Mouse (Mus musculus) megakaryocyte, adult 5-6 weeks (primary cell): Measurements from ENCODE around the gene Osm. TPM values are rescaled to one million over a fixed set of nuclear protein-coding genes. Genes with fewer than 3 reads are reported as not detected.

Experiments used
- ATAC-seq: 2 replicates; pipeline ENCODE4 v1.8.0; 2016; ENCODE audit warnings: mild to moderate bottlenecking, inconsistent platforms; ENCODE audit not compliant: poor library complexity, severe bottlenecking
- total RNA-seq, 2 experiments: library from RNA; stranded (forward) in 1 of 2; stranded (reverse) in 1 of 2; fragments of 153-499, 151-499 nt in 1 of 2; fragments of 221-1000, 200-1000 nt in 1 of 2; gene quantifications; 2 replicates each; pipeline versions ENCODE4 v1.2.3 to v1.2.4; 2015 to 2017

Gene Osm
- 26.6 and 34.4 TPM in 2 replicates for total RNA-seq (2015)
- 31.9 and 39.2 TPM in 2 replicates for total RNA-seq (2017)

DNA sequence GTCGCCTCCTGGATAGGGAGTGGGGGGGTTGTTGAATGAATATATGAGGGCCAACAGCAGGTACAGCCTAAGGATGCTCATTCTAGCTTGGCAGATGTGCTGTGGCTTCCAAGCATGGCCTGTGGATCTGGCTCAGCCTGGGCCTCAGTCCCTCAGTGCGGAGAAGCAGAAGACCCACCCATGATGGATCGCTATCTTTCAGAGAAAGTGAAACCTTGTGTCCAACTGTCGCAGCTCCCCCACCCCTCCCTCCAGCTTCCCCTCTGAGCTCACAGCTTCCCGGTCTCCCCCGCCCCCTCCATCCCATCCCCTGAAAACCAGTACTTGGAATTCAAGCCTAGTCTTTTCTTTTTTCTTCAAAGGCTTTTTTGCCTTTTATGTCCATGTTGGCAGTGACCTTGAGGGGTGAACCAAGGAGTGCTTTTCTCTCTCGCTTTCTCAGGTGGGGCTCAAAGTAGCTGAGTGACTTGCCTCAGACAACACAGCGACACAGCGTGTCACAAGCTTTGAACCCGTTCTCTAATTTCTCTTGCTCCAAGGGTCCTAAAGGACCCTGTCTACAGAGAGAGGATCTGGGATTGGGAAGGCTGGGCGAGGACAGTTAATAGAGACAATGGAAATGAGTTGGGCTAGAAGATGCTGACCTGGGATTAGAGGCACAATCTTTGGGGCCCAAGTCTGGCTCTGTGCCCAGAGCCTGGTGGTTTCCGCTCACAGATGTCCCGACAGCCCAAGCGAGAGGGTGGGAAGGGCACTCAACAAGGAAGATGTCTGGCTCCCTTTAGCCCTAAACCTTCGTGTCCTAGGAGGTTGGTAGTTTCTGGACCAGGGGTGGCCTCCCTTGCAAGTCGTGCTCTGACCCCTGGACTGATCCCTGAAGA lies at the start of gene Osm:
Osm (plus strand) TSS at position 756 of the 881 bp plus-strand sequence.
- ATAC-seq = peak; percentile 18

DNA sequence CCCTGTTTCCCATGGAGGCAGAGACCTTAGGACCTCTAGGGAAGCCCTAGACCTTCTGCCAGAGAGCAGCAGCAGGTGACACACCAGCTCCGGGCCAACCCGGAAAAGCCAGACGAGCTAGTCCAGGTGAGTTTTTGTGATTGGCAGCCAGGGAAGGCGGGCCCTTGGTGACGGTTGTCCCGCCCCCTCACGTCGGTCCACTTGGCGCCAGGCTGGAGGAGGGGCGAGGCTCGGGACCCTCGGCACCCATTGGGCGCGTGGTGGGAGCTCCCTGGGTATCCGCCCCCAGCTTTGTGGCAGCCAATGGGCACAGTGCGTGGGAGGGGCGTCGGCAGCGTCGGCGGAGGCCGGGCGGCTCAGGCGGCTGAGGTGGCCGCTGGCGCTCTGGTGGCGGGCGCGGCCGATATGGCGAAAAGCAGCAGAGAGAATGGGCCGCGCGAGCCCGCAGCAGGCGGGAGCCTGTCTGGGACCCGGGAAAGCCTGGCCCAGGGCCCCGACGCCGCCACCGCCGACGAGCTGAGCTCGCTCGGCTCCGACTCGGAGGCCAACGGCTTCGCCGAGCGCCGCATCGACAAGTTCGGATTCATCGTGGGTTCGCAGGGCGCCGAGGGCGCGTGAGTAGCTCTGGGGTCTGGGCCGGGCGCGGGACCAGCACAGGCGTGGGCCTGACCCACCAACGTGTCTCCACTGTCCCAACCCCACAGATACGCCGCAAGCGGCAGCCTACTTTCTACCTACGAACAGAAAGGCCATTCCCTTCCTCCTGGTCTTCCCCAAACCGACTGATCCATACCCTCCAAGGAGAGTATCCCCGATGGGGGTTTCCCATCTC lies 49.5 kb upstream of the Osm start, which contains the start of gene Tbc1d10a:
Tbc1d10a (plus strand) TSS at position 304 of the 832 bp plus-strand sequence.
- peak; percentile 100 for ATAC-seq

DNA sequence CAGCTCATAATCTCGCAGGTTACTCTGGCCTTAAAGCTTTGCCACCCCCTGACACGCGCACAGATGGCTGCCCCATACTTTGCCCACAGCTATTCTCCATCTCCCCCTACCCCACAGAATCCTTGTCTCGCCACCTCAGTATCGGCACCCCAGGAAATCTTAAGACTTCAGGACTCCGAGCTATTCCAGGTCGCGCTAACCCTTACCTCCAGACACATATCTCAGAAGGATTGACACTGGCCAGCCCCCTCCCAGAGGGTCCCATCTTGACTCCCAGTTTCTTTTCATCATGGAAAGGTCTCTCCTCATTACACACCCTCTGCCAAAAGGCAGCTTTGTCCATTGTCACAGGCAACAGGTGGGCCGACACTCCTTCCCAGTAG lies 48.9 kb upstream of the Osm start:
- no peak for ATAC-seq

DNA sequence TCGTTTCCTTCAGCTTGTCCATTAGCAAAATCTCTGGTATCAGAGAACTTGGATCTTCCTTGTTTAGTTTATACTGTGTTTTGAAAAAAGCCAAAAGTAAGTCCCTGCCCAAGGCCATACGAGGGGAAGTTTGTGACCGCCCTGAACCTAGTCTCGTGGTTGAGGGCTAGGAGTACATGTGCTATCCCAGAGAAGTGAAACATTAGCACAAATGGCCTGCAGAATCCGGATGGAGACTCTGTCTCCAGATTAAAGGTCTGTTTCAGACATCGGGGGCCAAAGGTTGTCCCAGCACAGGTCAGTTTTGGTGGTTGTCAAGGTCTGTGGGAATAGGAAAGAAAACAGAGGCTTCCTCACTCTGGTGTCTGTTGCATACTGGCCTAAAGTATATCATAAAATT lies 47.0 kb upstream of the Osm start:
- ATAC-seq = no peak

DNA sequence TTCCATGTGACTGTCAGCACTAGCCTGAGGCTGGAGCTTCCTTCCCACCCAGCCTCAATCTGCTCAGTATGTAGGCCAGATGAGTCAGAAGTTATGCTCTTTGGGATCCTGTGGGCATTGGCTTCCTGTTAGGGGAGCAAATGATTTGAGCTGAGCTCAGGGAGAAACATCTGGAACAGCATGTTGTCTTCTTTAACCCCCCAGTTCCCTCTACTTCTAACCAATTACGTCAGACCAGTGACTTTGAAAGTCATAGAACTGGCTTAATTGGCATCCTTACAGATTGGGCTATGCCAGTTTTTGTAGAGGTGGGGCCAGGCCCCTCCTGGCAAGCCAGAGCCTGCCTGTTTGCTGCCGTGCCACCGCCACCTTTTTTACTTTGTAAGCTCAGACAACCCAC lies 45.5 kb upstream of the Osm start:
- ATAC-seq = no peak

DNA sequence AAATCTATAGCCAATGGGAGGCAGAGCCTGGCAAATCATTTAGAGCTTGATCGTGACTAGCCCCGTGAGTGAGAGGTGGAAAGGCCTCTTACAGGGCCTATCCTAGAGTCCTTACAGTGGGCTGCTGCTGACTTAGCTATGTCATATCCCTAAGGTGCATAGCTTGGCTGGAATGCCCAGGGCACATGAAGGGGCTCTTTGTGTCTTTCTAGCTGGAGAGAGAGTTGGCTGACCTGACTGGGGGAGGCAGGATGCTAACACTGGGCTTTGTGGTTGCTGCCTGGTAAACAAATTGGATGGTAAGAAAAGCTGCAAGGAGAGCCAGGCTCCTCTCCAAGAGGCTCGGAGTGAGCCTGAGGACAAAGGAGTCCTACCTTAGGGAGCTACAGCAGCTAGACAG lies 43.5 kb upstream of the Osm start:
- ATAC-seq = no peak

DNA sequence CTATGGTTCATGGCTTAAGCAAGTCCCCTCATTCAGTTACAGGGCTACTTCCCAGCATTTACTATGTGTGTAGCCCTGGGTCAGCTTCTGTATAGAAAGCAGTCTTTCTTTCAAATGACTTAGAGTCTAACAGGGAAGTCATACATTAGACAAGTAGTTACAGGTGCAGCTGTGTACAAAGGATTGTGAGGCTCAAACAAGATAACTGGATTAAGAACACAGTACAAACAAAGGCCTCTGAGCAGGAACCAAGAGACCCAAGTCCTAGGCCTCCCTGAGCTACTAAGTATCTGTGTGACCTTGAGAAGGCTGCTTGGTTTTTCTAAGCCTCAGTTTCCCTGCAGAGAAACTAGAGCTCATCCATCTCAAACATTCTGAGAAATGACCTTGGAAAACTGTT lies 42.8 kb upstream of the Osm start:
- ATAC-seq = no peak

DNA sequence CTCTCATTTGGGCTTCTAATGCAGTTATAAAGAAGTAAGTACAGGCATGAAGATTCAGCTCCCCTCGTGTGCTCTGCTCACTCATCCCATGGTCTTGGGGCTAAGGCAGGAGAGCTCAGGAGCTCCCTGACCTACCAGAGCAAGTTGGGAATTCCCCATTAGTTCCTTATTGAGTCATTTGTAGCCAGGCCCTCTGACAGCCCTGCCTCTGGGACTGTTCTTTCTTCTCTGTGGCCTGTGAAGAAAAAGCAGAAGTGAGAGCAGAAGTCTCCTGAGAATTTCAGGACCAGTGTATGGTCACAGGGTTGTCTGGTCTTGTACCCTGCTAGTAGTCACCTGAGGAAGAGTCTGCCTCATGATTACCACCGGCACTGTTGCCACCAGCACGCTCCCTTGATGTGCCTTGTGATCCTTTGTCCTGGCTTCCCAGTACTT lies 40.6 kb upstream of the Osm start:
- ATAC-seq = peak; percentile 90

DNA sequence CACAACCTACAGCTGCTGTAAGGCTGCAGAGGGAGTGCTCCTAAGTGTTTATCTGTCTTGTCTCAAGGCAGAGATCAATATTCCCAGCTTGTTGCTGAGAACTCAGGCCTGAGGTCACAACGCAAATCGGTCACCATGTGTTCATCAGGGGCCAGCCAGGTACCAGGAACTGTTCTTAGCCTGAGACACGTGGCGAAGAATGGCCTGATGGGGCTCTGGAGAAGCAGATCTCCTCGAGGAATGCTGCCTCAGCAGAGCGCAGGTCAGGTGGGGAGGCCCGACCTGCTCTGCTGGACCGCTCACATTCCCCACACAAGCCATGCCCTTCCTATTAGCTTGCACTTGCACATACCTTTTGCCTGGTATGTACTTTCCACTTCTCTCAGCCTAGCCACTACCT lies 39.6 kb upstream of the Osm start:
- ATAC-seq = no peak

DNA sequence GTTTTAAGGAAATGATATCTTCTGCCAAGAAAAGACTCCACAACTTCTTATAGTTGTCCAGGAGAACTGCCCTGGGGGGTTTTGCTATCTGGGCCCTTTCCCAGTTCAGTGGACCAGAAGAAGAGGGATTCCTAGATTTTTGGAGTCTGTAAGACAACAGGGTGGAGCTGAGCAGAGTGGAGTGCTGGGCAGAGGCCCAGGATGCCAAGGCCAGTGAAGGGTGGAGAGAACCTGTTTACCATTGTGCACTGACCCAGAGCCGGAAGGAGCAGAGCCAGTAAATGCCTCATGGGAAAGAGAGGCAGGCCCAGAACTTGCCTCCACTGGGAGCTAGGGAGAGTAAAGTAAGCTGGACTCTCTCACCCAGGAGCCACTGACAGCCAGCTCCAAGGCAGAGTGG lies 38.5 kb upstream of the Osm start:
- no peak for ATAC-seq

DNA sequence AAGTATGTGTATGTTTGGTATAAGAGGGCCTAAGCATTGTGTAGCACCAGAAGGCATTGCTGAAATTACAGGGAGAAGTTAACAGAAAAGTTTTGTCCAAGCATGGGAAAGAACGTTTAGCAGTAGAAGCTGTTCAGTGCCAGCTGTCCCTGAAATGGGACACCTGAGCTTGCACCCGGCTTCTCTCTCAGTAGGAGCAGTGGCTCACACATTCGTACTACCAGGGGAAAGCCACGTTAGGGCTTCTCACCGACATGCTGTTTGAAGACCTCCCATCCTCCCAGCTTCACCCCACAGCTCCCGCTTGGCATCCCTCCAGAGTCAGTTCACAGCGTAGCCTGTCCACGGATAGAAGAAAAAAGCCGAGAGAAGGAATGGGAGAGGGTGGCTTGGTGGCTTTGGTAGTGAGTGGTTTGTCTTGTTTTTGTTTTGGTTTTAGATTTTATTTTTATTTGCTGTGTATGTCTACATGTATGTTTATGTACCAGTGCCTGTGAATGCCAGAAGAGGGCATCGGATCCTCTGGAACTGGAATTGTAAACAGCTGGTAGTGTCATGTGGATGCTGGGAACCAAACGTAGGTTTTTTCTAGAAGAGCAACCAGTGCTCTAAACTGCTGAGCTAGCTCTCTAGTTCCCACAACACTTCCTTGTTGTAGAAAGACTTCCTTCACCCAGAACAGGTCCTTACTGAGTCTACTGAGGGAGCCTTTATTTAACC lies 34.1 kb upstream of the Osm start:
- ATAC-seq = no peak

DNA sequence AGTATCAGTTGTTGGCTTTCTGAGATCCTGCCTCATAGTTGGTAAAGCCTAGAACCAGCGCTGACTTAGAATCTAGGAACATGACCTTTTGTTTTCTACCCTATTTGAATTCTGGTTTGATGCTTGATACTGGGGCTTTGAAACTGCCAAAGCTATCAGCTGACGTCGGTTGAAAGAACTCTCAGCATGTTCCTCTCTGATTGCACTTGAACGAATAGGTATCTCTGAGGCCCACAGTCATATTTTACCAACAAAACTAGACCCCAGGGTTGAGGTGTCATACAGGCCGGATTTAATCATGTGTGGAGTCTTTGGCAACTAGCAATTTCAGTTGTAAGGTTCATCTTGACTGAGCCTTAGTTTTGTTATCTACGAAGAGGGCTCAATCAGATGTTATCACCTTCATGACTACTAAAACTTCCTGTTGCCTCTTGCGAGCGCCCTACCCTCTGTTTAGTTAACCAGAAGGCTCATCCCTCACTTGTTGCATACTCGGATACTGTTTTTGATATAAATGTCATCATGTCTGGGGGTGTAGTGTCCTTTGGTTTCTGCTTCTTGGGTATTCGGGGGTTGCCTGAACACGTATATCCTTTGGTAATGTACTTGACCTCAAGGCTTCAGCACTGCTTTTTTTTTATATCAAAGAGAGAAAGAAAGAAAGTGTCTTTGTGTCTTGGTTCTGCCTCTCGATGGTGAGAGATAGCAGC lies 33.1 kb upstream of the Osm start:
- ATAC-seq = peak; percentile 24; the same call in 1 of the 2 replicates

DNA sequence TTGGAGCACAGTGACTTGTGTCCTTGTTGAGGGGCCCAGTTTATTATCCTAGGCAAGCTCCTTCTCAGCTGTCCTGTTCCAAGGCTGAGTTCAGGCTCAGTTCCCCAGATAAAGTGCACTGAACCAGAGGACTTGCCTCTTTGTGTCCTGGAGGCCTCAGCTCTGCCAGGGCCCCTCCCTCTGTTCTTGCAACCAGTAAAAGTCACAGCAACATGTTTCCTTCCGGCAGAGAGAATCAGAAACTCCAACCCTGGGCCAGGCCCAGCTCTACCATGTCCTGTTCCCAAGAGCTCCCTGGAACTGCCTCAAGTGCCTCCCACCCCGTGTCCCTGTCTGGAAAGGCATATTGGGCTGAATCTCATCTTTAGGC lies 32.5 kb upstream of the Osm start:
- peak; percentile 27 for ATAC-seq

DNA sequence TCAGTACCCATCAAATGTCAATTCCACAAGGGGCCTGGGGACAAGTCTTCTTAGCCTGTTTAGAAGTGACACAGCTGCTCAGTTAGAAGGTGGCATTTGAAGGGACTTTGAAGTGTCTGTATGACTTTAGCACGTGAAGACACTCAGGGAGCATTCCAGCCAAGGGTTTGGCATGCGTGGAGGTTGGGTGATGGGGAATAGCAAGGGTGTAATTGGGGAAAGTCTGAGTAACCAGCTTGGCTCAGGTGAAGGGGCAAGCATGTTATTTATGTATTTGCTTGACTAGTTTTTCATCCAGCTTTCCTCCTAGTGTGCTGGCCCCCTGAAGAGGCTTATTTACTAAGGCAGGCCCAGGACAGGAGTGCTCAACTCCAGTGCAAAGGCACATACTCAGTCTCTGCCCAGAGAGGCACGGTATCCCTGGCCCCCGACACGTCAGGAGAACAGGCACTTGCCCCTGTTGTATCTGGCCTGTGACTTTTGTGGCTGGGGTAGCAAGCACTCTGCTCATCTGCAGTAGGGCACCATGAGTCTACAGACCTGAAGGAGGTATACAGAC lies 31.0 kb upstream of the Osm start:
- no peak for ATAC-seq

DNA sequence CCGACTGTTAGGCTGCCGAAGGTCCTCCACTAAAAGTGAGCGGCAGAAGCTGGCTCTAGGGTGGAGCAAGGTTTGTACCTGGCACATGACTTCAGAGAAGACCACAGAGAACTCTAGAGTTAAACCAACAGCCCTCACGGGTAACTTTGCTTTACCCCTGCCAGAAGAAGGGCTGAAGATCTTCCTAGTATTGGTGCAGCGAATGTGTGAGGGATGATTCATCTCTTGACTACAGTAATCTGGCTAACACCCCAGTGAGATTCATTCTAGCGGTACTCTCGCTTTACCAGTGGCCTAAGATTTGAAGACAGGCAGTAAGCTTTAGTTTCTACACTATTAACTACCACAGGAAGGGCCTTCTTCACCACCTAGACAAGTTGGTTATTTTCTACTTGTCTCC lies 30.3 kb upstream of the Osm start:
- ATAC-seq = no peak

DNA sequence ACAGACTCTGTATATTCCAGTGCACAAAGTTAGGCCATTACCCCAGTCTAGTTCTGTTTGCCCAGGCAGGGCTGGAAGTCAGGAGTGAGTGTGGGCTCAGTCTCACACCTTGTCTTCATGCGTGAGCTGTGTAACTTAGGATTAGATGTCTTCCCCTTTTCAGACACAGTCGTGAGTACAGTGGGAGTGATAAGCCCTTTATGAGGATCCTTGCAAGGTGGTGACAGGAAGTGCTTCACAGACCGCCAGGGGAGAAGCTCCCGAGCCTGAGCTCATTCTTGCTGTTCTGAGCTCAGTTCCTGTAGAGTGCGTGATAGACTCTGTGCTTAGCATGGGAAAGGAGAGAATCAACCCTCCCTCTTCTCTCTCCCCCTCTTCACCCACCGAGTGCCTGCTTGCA lies 29.7 kb upstream of the Osm start:
- ATAC-seq = peak; percentile 43

DNA sequence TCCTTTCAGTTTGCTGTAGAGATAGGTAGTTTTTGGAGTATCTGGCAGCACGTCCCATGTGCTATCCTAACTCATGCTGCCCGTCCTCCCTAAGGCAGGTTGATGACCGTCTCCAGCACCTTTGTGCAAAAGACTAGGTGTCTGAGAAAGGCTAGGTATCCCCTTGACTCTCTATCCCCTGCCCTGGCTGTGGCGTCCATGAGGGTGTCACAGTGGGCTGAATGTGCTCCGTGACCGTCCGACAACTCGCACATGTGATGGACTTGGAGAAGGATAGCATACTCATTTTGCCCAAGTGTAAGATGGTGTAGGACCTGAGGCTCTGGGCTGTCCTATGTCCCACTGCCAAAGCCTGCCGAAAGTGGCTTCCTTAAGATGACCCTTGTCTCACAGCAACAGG lies 28.6 kb upstream of the Osm start:
- no peak for ATAC-seq

DNA sequence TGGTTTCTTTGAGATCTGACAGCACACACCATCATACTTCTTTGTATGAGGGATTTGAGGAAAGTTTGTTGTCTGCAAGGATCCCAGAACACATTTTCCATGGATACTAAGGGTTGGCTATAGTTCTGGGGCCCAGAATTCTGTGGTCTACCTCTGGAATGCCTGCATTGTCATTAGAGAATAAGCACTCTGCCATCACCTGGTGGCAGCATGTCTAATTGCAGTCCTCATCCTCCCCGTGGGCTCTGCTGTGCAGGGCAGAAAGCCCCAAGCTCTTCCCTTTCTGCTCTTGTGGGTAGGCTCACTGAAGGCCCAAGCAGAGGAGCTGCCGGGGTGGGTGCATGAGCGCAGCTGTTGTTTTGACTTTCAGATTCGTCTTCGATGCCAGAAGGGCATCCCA lies 26.7 kb upstream of the Osm start:
- no peak for ATAC-seq

DNA sequence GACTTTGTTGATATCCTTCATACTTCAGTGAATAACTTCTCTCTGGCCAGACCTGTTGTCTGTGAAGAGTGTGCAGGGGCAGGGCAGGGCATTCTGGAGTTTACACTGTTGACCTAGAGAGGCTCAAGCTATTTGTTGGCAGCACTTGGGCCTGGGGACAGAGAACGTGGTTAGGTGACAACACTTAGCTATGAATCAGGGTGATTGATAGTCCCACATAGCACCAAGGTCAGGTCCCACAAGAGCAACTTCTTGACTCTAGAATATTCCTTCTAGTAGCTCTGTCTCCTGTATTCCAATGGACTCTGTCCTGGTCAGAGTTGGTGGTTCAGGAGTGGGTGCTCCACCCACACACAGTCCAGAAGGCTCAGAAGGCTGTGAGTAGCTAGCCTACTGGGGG lies 25.4 kb upstream of the Osm start:
- ATAC-seq = no peak

DNA sequence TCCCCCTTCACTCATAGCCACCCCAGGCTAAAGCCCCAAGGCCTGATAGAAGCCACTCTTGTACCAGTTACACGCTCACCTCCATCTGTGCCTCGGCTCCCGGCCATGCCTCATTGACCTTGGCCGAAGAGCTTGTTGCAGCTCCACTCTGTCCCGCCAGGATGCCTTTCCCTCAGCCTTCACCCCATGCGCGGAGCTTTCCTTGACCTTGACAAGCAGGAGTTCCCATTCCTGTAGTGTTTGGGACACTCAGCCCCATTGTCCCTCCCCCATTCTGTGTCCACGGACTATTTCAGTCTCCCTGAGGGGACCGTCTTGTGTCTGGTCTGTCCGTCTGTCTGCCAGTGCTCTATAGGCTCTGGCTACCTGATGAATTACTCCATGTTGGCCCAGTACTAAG lies 23.1 kb upstream of the Osm start:
- ATAC-seq = no peak
